Mouse (Mus musculus): ENCODE measurements at regions not wholly inside any gene's neighbourhood (a gene's known extent, or its start where the extent isn't known, plus 50 kb on each side); places are given as distances from the start of the nearest gene placed in this dataset.
A peak's percentile ranks its signal among the peaks of the same experiment; 100 is the strongest.

- DNase-seq (ENCODE audit: low spot score in 2 of 2): no peak
Observed at GRCm38 (mm10) chr6:51641965-51642364, 118.3 kb downstream of the Snx10 start.

GRCm38 (mm10) chr6:51648813-51649212 is 125.1 kb downstream of the Snx10 start:
- no peak for DNase-seq (ENCODE audit: low spot score in 2 of 2)

- no peak for DNase-seq (ENCODE audit: low spot score in 2 of 2)
Observed at GRCm38 (mm10) chr6:51653753-51654152, 130.1 kb downstream of the Snx10 start.

GRCm38 (mm10) chr6:51654991-51655390 is 131.3 kb downstream of the Snx10 start:
- no peak for DNase-seq (ENCODE audit: low spot score in 2 of 2)

GRCm38 (mm10) chr6:51656078-51656477 is 132.4 kb downstream of the Snx10 start:
- DNase-seq (ENCODE audit: low spot score in 2 of 2): peak; percentile 10 to 65

GRCm38 (mm10) chr6:51656883-51657640 is 133.4 kb downstream of the Snx10 start:
- peak; percentile 10 to 26 for DNase-seq (ENCODE audit: low spot score in 2 of 2)

- no peak for DNase-seq (ENCODE audit: low spot score in 2 of 2)
Observed at GRCm38 (mm10) chr6:51658360-51658759, 134.7 kb downstream of the Snx10 start.

GRCm38 (mm10) chr6:51663178-51663577 is 139.5 kb downstream of the Snx10 start:
- DNase-seq (ENCODE audit: low spot score in 2 of 2): no peak

- no peak for DNase-seq (ENCODE audit: low spot score in 2 of 2)
Observed at GRCm38 (mm10) chr6:51664049-51664448, 140.3 kb downstream of the Snx10 start.

- DNase-seq (ENCODE audit: low spot score in 2 of 2): no peak
Observed at GRCm38 (mm10) chr6:51667022-51667421, 143.3 kb downstream of the Snx10 start.

GRCm38 (mm10) chr6:51675342-51675945 is 151.7 kb downstream of the Snx10 start:
- no peak for DNase-seq (ENCODE audit: low spot score in 2 of 2)

GRCm38 (mm10) chr6:51677162-51677996 is 153.7 kb downstream of the Snx10 start:
- no peak for DNase-seq (ENCODE audit: low spot score in 2 of 2)

GRCm38 (mm10) chr6:51678743-51679142 is 155.0 kb downstream of the Snx10 start:
- DNase-seq (ENCODE audit: low spot score in 2 of 2): no peak

GRCm38 (mm10) chr6:51680239-51680857 is 156.6 kb downstream of the Snx10 start:
- DNase-seq (ENCODE audit: low spot score in 2 of 2): no peak

- no peak for DNase-seq (ENCODE audit: low spot score in 2 of 2)
Observed at GRCm38 (mm10) chr6:51683131-51683530, 159.4 kb downstream of the Snx10 start.

GRCm38 (mm10) chr6:51685651-51686287 is 162.1 kb downstream of the Snx10 start:
- DNase-seq (ENCODE audit: low spot score in 2 of 2): no peak

GRCm38 (mm10) chr6:51690795-51691563 is 167.3 kb downstream of the Snx10 start:
- peak in 1 of 2 experiments; percentile 38 for DNase-seq (ENCODE audit: low spot score in 2 of 2)

GRCm38 (mm10) chr6:51693984-51694383 is 170.3 kb downstream of the Snx10 start:
- no peak for DNase-seq (ENCODE audit: low spot score in 2 of 2)

- no peak for DNase-seq (ENCODE audit: low spot score in 2 of 2)
Observed at GRCm38 (mm10) chr6:51696396-51696795, 172.7 kb downstream of the Snx10 start.

- no peak for DNase-seq (ENCODE audit: low spot score in 2 of 2)
Observed at GRCm38 (mm10) chr6:51697754-51698153, 174.1 kb downstream of the Snx10 start.

All from layer of hippocampus, postnatal 14 days (tissue).